ENCODE assay signal across 13 mouse cellular contexts in the genomic region with DNA sequence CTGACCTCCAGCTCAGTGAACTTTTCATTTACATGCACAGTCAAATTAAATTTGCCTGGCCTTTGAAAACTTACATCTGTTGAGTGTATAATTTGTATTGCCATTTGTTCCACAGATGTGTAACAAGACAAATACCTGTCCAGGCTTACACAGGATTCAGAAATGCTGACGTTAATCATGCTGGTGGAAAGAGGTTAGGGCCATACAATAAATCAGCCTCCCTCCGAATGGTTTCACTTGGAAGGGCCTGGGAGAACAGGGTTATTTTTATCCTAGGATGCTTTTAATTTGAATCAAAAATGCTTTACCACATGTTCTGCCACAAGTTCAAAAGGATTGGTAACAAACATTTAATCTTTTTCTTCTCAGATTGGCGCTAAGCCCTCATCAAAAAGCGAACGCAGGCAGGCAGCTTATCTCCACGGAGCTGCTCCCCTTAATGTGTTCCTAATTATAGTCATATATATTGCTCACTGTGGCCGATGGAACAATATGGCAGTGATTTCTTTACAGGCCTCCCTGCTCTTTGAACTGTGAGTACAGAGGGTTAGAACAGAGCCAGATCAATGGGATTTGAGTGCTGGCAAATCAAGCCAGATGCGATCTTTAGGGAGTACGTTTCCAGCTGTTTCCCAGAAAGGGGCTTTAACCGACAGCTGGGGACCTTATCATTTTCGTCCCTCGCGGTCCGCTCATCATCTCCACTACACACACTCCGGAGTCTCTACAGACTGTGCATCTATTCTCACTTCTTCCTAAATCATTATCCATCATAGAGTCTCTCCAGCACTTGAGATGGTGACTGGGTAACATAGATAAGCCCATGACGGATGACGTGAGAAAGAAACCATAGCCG.
A peak's percentile ranks its signal among the peaks of the same experiment; 100 is the strongest.
DNase-seq lines count a peak whose midpoint lies in the region; ATAC-seq lines count a peak whose summit lies in the region.
"Had no signal": no experiment of that assay in that cellular context is flagged by ENCODE, and none has a peak within 500 bp of the region (broad histone marks: within the 10 kb centered on the region; RNA-seq: fewer than 3 reads in every experiment).

No protein-coding gene starts in this region.

- intact Hi-C loops in heart, postnatal 14 days (cut with DNase I) = no loop called here

- H3K36me3 ChIP-seq in heart, embryonic 12.5 days = no peaks in the 10 kb centered on the region
- H3K36me3 ChIP-seq in midbrain, embryonic 12.5 days = no peaks in the 10 kb centered on the region
- no peaks in the 10 kb centered on the region for H3K36me3 ChIP-seq in midbrain, embryonic 10.5 days
- no peaks in the 10 kb centered on the region for H3K36me3 ChIP-seq in hindbrain, embryonic 16.5 days (ENCODE audit: control insufficient read depth, insufficient read depth, low read length)
- no peaks in the 10 kb centered on the region for H3K36me3 ChIP-seq in neural tube, embryonic 15.5 days

- peak overlapping the region; percentile 18; the same call in 1 of the 2 replicates for H3K4me3 ChIP-seq in heart, embryonic 12.5 days
- no peak overlapping the region for H3K4me3 ChIP-seq in midbrain, embryonic 12.5 days
- no peak overlapping the region for H3K4me3 ChIP-seq in midbrain, embryonic 10.5 days
- no peak overlapping the region for H3K4me3 ChIP-seq in hindbrain, embryonic 16.5 days (ENCODE audit: low read length)
- no peak overlapping the region for H3K4me3 ChIP-seq in neural tube, embryonic 15.5 days (replicated peaks)

- DNase-seq in heart, postnatal 14 days = no peak
- DNase-seq in midbrain, embryonic 10.5 days (ENCODE audit: low spot score) = no peak
- DNase-seq in cerebellum, postnatal 36 days = no peak
- DNase-seq: adrenal gland, postnatal 36 days; cerebellum, adult 9-11 months; gastrocnemius, postnatal 14 days; kidney, postnatal 10 days; thymus, adult 2 months had no signal

- WGBS in heart, embryonic 12.5 days = 29% methylated on average over 18 of the region's 18 CpGs
- WGBS in midbrain, embryonic 12.5 days = 44% methylated on average over 18 of the region's 18 CpGs
- 68% methylated on average over 18 of the region's 18 CpGs for WGBS in midbrain, embryonic 10.5 days
- WGBS in hindbrain, embryonic 16.5 days = 50% methylated on average over 18 of the region's 18 CpGs
- WGBS in neural tube, embryonic 15.5 days = 42% methylated on average over 18 of the region's 18 CpGs

- no peak overlapping the region for H3K27ac ChIP-seq in heart, embryonic 12.5 days (ENCODE audit: poor library complexity, severe bottlenecking)
- H3K27ac ChIP-seq in midbrain, embryonic 12.5 days (replicated peaks) = no peak overlapping the region
- no peak overlapping the region for H3K27ac ChIP-seq in midbrain, embryonic 10.5 days (replicated peaks)
- H3K27ac ChIP-seq in hindbrain, embryonic 16.5 days (ENCODE audit: low read depth, low read length) = no peak overlapping the region
- no peak overlapping the region for H3K27ac ChIP-seq in neural tube, embryonic 15.5 days (replicated peaks)

- peaks cover 13% of the 10 kb centered on the region for H3K4me1 ChIP-seq in heart, embryonic 12.5 days (replicated peaks)
- peaks cover 8% of the 10 kb centered on the region; the same call in 1 of the 2 replicates for H3K4me1 ChIP-seq in midbrain, embryonic 12.5 days
- H3K4me1 ChIP-seq in midbrain, embryonic 10.5 days = peaks cover 13% of the 10 kb centered on the region
- H3K4me1 ChIP-seq in hindbrain, embryonic 16.5 days (ENCODE audit: control insufficient read depth, insufficient read depth, low read depth, low read length) = no peaks in the 10 kb centered on the region
- peaks cover 12% of the 10 kb centered on the region for H3K4me1 ChIP-seq in neural tube, embryonic 15.5 days

- peak overlapping the region; percentile 56 for H3K4me2 ChIP-seq in heart, embryonic 12.5 days
- H3K4me2 ChIP-seq in midbrain, embryonic 12.5 days (replicated peaks) = no peak overlapping the region; the same call in 1 of the 2 replicates
- no peak overlapping the region for H3K4me2 ChIP-seq in hindbrain, embryonic 16.5 days (ENCODE audit: low read length)
- H3K4me2 ChIP-seq in neural tube, embryonic 15.5 days = peak overlapping the region; percentile 19; the same call in 1 of the 2 replicates

- 0 out of 2 replicates have a peak, but pooled peaks have one; percentile 18 for ATAC-seq in heart, embryonic 12.5 days (ENCODE audit: insufficient number of reproducible peaks, low FRiP score)
- ATAC-seq in midbrain, embryonic 12.5 days (ENCODE audit: low FRiP score, low read depth) = peak; percentile 58
- ATAC-seq in hindbrain, embryonic 16.5 days = peak; percentile 72
- ATAC-seq in neural tube, embryonic 15.5 days (ENCODE audit: low FRiP score) = peak; percentile 38
- no peak for ATAC-seq in erythroid progenitor cell, adult 5-6 weeks (replicated peaks; ENCODE audit: low FRiP score, poor library complexity, severe bottlenecking)

- no peak overlapping the region; the same call in 1 of the 2 replicates for H3K9ac ChIP-seq in heart, embryonic 12.5 days
- H3K9ac ChIP-seq in midbrain, embryonic 12.5 days (replicated peaks) = no peak overlapping the region
- H3K9ac ChIP-seq in hindbrain, embryonic 16.5 days (ENCODE audit: low read depth, low read length) = no peak overlapping the region
- H3K9ac ChIP-seq in neural tube, embryonic 15.5 days (replicated peaks) = no peak overlapping the region

- no peaks in the 10 kb centered on the region for H3K9me3 ChIP-seq in heart, embryonic 12.5 days (replicated peaks)
- no peaks in the 10 kb centered on the region for H3K9me3 ChIP-seq in midbrain, embryonic 12.5 days
- H3K9me3 ChIP-seq in midbrain, embryonic 10.5 days (replicated peaks) = no peaks in the 10 kb centered on the region
- no peaks in the 10 kb centered on the region for H3K9me3 ChIP-seq in hindbrain, embryonic 16.5 days (ENCODE audit: control insufficient read depth, low read length)
- H3K9me3 ChIP-seq in neural tube, embryonic 15.5 days (replicated peaks) = no peaks in the 10 kb centered on the region

- no peaks in the 10 kb centered on the region for H3K27me3 ChIP-seq in heart, embryonic 12.5 days (replicated peaks)
- H3K27me3 ChIP-seq in midbrain, embryonic 12.5 days = no peaks in the 10 kb centered on the region
- H3K27me3 ChIP-seq in midbrain, embryonic 10.5 days (ENCODE audit: low read depth, poor library complexity, severe bottlenecking) = no peaks in the 10 kb centered on the region
- H3K27me3 ChIP-seq in hindbrain, embryonic 16.5 days (replicated peaks; ENCODE audit: control insufficient read depth, insufficient read depth, low read length) = no peaks in the 10 kb centered on the region
- no peaks in the 10 kb centered on the region for H3K27me3 ChIP-seq in neural tube, embryonic 15.5 days (replicated peaks)

Comparison
In these comparisons a context has a peak if more than half of its experiments do, and no peak if none do; other contexts are left out.
1. H3K4me2 ChIP-seq: peak in heart, embryonic 12.5 days (single experiment) and neural tube, embryonic 15.5 days (single experiment); none in midbrain, embryonic 12.5 days (single experiment) and hindbrain, embryonic 16.5 days (single experiment).